Mouse (Mus musculus) left cerebral cortex, adult 18-20 months (tissue): ENCODE results near the gene Fam219b. TPM values are rescaled to one million over a fixed set of nuclear protein-coding genes. Genes with fewer than 3 reads are reported as not detected.

ENCODE experiments used
- DNase-seq, 2 experiments: peaks; one replicate each; pipeline ENCODE4 v3.0.0; 2021 to 2022; ENCODE audit warnings: low spot score in 2 of 2, mixed read lengths in 1 of 2
- total RNA-seq, 2 experiments: library from RNA; stranded (reverse); gene quantifications; 2 replicates each; pipeline ENCODE4 v1.2.3; 2021

Fam219b gene
- total RNA-seq, 2 experiments from 2014 or later: 17.6 to 25.6 TPM

DNA sequence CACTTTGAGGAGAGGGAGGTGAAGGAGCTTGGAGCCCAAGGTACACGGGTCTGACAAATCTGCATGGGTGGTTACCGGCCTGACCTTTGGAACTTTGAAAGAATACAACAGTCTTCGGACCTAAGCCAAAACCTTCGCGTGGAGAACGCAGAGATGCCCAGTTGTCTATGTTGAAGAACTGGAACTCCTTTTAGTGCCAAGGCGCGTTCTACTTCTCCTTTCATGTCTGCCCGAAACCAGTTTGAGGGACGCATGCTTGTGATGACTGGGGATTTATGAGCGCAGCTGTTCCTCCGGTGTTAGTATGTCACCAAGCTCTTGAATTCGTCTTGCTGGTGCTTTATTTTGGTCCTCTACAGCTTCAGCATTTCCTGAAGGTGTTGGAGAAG is 24.4 kb downstream of the Fam219b start:
- DNase-seq: no peak

DNA sequence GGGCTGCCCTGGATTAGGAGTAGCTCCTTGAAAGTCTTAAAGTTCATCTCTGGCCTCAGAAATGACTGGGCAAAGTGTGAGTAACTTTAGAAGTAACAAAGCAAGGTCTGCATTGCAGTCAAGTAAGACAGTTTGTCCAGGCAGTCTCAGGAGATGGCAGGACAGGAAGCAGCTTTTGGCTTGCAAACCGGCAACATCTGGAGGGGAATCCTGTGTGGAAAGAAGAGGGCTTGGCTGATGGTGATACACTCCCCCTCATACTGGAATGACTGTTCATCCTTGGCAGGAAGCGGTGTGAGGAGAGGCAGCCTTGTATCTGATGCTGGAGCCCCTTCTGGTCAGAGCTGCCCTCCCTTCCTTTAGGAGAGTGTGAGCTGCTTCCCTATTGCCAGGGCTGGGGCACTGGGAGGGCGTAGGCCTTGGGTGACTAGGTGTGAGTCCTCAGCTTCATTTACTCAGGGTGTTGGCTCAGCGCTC is 25.6 kb downstream of the Fam219b start:
- DNase-seq: peak in 1 of 2 experiments; percentile 41

DNA sequence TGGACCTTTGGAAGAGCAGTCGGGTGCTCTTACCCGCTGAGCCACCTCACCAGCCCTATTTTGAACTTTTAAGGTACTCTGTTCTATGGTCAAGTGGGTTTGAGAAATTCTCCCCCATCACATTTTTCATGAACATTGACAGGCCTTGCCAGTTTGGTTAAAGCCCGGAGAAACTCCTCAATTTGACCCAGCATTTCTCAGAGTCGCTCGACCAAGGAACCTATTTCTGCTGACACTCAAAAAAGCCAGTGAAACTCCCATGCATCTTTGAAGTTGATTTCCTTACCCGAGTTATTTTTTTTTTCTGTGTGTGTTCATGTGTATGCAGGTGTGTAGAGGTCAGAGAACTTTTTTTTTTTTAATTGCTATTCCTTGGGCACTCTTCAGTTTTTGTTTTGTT is 27.3 kb downstream of the Fam219b start:
- DNase-seq: no peak

DNA sequence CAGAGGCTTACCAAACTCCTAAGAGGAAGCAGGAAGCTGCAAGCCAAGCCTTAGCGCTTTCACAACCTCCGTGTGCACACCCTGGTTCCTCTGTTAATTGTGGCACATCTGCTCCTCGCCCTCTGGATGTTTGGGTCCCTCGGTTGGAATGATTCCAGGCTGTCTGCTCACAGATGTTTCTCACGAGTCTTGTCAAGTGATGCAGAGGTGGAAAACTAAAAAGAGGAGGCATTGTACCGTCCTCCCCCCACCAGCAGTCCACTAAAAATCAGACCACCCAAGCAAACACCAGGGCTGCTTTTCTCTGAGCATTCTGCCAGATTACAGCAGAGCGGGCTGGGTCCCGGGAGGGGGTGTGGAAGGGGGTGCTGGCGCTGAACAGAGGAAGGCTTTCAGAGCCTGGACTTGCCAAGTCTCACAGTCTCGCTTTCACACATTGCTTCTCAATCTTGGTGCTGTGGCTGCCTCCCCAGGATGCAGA is 28.5 kb downstream of the Fam219b start:
- peak; percentile 46 to 53 for DNase-seq

DNA sequence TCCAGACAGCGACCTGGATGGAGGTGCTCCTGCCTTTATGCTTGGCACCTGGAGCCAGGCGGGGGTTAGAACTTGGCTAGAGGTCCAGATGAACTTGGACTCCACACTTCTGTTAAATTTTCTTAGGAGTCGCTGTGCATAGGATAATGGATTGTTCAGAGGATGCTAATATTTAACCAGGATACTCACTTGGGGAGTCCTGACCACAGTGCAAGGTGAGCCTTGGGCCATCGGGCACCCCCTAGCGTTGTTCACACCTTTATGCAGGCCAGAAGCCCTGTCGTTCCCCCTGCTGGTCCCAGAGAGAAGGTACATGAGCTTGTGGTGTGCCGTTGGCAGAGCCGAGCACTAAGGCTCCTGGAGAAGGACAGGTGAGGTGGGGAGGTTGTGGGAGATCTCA is 29.5 kb downstream of the Fam219b start:
- DNase-seq: no peak

DNA sequence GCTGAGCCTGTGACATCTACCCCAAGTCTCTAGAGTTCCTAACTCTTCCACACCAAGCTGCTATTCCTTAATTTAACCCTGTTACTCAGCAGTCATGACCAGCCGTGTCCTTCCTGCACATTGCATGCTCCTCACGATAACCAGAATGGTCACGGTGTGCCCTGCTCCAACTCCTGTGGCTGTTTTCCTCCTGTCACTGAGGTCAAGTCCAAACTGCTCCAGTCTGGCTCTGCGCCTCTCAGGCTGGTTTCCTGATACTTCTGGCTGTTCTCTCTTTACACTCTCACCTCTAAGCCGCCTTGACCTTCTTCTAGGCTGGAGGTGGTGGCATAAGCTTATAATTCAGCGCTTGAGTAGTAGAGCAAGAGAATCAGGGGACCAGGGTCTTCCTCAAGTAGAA is 31.2 kb downstream of the Fam219b start:
- no peak for DNase-seq

DNA sequence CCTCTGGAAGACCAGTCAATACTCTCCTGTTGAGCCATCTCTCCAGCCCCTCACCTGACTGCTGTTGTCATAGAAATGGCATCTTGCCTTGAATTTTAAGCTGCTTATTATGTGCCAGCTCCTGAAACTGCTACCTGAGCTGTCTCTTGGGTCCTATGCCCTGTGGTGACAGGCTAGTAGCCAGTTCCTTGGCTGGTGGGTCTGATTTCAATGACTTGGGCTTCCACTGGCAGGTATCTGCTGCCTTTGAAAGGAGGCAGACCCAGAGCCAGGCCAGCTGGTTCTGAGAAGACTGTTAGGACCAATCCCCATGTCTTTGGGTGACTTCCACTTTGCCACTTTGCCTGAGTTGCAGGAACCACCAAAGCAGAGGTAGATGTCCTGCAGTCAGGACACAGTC is 37.1 kb downstream of the Fam219b start:
- DNase-seq: no peak

DNA sequence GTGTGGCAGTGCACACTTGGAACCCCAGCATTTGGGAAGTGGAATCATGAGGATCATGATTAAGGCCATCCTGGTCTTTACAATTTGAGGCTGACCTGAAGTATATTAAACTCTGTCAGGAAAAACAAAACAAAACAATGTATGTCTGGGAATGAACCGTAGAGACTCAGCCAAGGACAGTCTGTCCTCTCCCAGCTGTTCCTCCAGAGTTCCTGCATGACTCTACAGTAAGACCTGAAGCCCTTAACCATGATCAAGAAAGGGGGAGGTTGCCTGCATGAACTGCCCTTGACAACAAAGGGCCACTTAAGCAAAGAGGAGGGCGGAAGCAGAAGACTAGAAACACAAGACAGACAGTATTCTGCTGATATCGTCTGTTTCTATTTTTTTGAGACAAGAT is 38.2 kb downstream of the Fam219b start:
- DNase-seq: no peak

DNA sequence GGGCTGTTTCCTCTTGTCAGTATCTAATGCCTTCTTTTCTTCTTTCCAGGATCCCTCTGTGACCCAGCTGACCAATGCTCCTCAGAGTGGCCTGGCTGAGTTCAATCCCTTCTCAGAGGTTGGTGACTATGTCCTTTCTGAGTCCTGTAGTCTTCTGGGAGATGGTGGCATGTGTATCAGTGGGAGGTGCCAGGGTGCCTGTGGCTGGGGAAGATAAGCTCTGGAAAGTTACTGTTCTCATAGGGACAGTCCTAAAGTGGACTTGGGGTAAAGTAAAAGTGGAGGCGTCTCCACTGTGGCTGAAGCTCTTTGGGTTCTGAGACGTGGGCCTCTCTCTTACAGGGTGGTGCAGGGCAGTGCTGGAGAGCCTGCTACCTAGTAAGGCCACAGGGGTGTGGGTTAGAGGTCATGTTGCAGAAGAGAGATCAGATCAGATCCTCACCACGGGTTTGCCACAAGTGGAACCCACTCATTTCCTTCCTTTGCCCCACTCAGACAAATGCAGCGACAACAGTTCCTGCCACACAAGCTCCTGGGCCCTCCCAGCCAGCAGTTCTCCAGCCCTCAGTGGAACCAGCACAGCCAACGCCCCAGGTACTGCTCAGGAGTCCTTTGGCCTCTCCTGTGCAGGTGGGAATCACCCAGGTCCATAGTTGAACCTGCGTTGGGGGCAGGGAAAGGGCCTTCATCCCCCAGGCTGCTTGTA is 40.0 kb downstream of the Fam219b start:
- no peak for DNase-seq

DNA sequence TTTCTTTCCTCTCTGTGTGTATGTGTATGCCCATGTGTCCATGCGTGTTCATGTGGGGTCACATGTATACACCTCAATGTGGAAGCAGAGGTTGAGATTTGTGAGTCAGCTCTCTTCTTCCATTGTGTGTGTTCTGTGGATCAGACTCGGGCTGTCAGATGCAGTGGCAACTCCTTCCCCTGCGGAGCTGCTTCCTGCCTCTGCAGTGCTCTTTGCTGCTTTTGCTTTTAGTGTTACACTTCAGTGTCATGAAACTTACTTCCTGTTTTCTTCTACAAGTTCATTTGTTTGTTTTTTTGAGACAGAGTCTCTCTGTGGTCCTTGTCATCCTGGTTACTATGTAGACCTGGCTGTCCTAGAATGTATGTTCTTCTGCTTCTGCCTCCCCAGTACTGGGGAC is 47.7 kb downstream of the Fam219b start:
- DNase-seq: no peak

DNA sequence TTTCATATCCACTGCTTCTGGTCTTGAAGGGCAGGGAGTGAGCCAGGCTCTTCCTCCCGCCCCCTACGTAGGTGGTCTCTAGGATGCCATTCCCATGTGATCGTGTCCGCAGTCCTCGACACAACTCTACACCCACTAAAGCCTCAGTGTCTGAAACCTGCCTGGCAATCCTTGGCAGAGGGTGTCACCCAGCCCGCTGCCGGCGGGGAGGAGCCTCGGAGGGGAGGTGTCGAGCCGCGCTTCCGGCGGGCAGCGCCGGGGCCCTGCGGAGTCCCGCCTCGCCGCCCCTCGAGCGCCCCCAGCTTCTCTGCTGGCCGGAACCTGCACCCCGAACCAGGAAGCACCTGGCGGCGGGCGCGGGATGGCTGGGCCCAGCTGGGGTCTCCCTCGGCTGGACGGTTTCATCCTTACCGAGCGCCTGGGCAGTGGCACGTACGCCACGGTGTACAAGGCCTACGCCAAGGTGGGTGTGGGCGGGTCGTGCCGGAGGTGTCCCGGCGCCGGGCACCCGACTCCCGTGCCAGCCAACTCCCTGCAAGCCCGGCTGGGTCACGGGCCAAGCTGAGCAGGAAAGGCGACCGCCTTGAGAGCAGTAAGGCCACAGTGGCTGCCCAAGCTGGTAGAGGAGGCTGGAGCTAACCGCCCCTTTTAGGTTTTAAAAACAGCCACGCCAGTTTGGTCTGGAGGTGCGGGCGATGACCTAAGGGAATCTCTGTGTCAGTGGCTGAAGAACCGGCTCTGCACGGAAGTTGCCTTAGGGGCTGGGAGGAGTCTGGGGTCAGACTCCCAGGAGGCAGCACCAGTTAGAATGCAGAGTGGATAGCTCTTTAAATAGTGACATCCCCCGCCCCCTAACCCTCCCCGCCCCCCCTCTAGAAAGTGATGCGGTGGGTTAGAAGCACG is 52.1 kb downstream of the Fam219b start, which contains the start of gene Ulk3:
Ulk3 (plus strand) TSS at position 229 of the 903 bp plus-strand sequence.
- peak; percentile 61 to 83 for DNase-seq

DNA sequence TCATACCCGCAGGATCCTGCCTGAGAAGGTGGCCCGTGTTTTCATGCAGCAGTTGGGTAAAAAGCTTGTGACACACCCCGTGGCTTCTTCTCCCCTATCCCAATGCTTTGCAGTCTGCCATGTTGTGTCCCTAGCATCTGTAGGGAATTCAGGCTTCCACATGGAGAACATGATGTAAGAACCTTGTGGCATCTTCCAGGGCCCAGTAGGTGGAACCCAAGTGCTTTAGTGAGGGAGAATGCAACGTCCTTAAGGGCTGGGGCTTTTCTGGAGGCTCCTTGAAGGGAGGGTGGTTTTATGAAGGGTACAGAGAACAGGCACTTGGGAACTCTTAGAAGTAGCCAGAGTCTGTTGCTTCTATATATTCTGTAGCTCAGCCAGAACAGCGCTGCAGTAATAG is 53.4 kb downstream of the Fam219b start:
- DNase-seq: no peak

Other genes starting within 250 kb of the Fam219b start
- gene Ppcdc, start 97.4 kb upstream of the Fam219b start, total RNA-seq: 10 to 100 TPM; 14.3 TPM
- gene Scamp5, start 69.5 kb upstream of the Fam219b start, total RNA-seq: 100 to 1,000 TPM; 381 to 400 TPM
- gene Rpp25, start 33.5 kb upstream of the Fam219b start, total RNA-seq: 10 to 100 TPM; 17.6 to 18.5 TPM
- gene Cox5a, start 16.3 kb upstream of the Fam219b start, total RNA-seq: 100 to 1,000 TPM; 410 to 481 TPM
- 10 to 100 TPM; 66.0 to 69.4 TPM for gene Mpi, start 15.2 kb downstream of the Fam219b start, total RNA-seq
- gene Scamp2, start 23.4 kb downstream of the Fam219b start, total RNA-seq: 10 to 100 TPM; 20.9 to 23.1 TPM
- 10 to 100 TPM; 28.9 to 33.5 TPM for gene Ulk3, start 51.9 kb downstream of the Fam219b start, total RNA-seq
- gene Cplx3, start 68.8 kb downstream of the Fam219b start, total RNA-seq: 10 to 100 TPM; 13.0 to 13.6 TPM
- gene Lman1l, start 83.2 kb downstream of the Fam219b start, total RNA-seq: not detected
- gene Csk, start 116.1 kb downstream of the Fam219b start, total RNA-seq: 10 to 100 TPM; 35.1 to 37.0 TPM
- gene Cyp1a2, start 146.2 kb downstream of the Fam219b start, total RNA-seq: not detected
- under 1 TPM in 1 of 2 experiments, not detected in 1; 0.16 TPM for gene Cyp1a1, start 150.4 kb downstream of the Fam219b start, total RNA-seq
- 10 to 100 TPM; 15.2 to 16.0 TPM for gene Edc3, start 171.0 kb downstream of the Fam219b start, total RNA-seq
- gene Clk3, start 228.3 kb downstream of the Fam219b start, total RNA-seq: 10 to 100 TPM; 77.8 to 88.3 TPM